Mouse (Mus musculus) heart, embryonic 14.5 days (tissue): ENCODE results near the gene Dlx3. TPM values are rescaled to one million over a fixed set of nuclear protein-coding genes. Genes with fewer than 3 reads are reported as not detected.

Source experiments
- ATAC-seq: fragments of 200-750 bp; cut with Nextera tagmentation; 2 replicates; pipeline ENCODE4 v1.8.0; 2017; ENCODE audit warnings: low read depth, moderate TSS enrichment; ENCODE audit not compliant: insufficient number of reproducible peaks, insufficient read depth, low FRiP score
- H3K27ac ChIP-seq, 2 experiments: fragments of 200-500 bp in 1 of 2; fragments of 300-500 bp in 1 of 2; sonication (generic) in 1 of 2; replicated peaks in 1 of 2; 2 replicates each; pipeline ENCODE4 v1.5.1; 2012 to 2014; ENCODE audit warnings: low read depth in 2 of 2, low read length in 2 of 2, control low read depth in 1 of 2, mild to moderate bottlenecking in 1 of 2, mixed read lengths in 1 of 2; ENCODE audit not compliant: control insufficient read depth in 1 of 2, insufficient read depth in 1 of 2
- H3K27me3 ChIP-seq: fragments of 300-500 bp; sonication (generic); 2 replicates; pipeline ENCODE4 v1.6.1; 2014; ENCODE audit warnings: mild to moderate bottlenecking, low read length, control low read depth; ENCODE audit not compliant: control insufficient read depth, insufficient read depth
- H3K36me3 ChIP-seq: fragments of 300-500 bp; sonication (generic); 2 replicates; pipeline ENCODE4 v1.6.1; 2014; ENCODE audit warnings: mild to moderate bottlenecking, control low read depth, low read length, mixed read lengths; ENCODE audit not compliant: control insufficient read depth, insufficient read depth
- H3K4me1 ChIP-seq, 2 experiments: fragments of 200-500 bp in 1 of 2; fragments of 300-500 bp in 1 of 2; sonication (generic) in 1 of 2; 2 replicates each; pipeline ENCODE4 v1.6.1; 2012 to 2014; ENCODE audit warnings: low read length in 2 of 2, control low read depth in 1 of 2, mixed read lengths in 1 of 2; ENCODE audit not compliant: control insufficient read depth in 2 of 2, insufficient read depth in 2 of 2
- H3K4me2 ChIP-seq: fragments of 300-500 bp; sonication (generic); 2 replicates; pipeline ENCODE4 v1.6.1; 2014; ENCODE audit warnings: mild to moderate bottlenecking, low read length
- H3K4me3 ChIP-seq, 2 experiments: fragments of 200-500 bp in 1 of 2; fragments of 300-500 bp in 1 of 2; sonication (generic) in 1 of 2; 2 replicates each; pipeline ENCODE4 v1.5.1; 2012 to 2014; ENCODE audit warnings: low read length in 2 of 2, mild to moderate bottlenecking in 2 of 2, control low read depth in 1 of 2, low read depth in 1 of 2, moderate library complexity in 1 of 2; ENCODE audit not compliant: control insufficient read depth in 1 of 2, insufficient read depth in 1 of 2
- H3K9ac ChIP-seq: fragments of 300-500 bp; sonication (generic); 2 replicates; pipeline ENCODE4 v1.6.1; 2014; ENCODE audit warnings: mild to moderate bottlenecking, low read length
- H3K9me3 ChIP-seq: fragments of 300-500 bp; sonication (generic); 2 replicates; pipeline ENCODE4 v1.6.1; 2016; ENCODE audit warnings: low read length, control low read depth; ENCODE audit not compliant: control insufficient read depth
- WGBS: fragments of 180-500 bp; shearing (Covaris S2); extraction: QIAGEN DNeasy Blood & Tissue Kit; methylation state at CpG from one replicate; pipeline ENCODE4 v1.1.7; 2014; 5-methylcytosine and 5-hydroxymethylcytosine counted together
- polyA plus RNA-seq: library from polyadenylated mRNA; unstranded; fragments of >200 nt; fragmentation: Nextera tagmentation; extraction: Ambion mirVana; gene quantifications from 2 replicates; pipeline ENCODE4 v1.2.1, GENCODE M21; 2014

Dlx3 gene
- polyA plus RNA-seq, 1 experiment from 2014 or later, result not detected

DNA sequence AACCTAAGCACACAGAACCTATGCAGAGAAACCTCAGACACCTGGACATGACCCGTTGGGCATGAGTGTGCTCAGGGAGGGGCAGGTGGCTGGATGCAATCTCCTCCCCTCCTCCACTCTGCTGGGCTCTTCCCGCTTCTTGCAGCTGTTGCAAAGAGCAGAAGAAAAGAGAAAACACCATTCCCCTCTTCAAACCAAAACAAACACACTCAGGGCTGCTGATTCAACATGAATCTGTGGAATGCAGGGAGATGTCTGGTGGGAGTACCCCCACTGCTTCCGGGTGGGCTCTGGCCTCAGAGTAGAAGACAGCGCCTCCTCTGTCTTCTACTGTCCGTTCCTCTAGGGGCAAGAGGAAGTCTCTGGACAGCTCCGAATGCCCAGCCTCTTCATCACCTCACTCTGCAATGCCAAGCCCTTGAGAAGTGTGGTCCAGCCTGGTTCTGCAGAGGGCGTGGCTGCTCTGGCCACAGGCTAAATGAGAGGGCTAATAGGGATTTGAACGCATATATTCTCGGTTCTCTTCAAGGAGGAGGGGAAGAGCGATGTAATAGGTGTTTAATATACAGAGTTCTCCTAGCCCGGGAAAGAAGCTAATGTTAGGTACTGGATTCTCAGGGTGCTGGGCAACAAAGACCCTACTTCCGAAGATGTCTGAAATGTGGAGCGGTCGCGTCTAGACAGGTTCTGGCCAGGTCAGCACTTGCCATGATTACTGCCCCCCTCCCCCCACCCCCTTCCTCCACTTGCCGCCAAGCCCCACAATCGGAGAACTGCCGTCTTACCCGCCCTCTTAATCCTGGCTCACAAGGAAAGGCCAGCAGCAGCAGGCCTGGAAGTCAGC is 44.5 kb upstream of the Dlx3 start:
- Histone ChIP-seq H3K9me3 (no peaks in the 10 kb centered on the region), H3K27ac (peak overlapping the region in 1 of 2 experiments; percentile 83; a peak in 2 of 4 replicates), H3K9ac (peak overlapping the region; percentile 81), H3K36me3 (no peaks in the 10 kb centered on the region), H3K27me3 (no peaks in the 10 kb centered on the region), H3K4me2 (peak overlapping the region; percentile 78), H3K4me1 (peaks cover 56 to 87% of the 10 kb centered on the region in 2 experiments), H3K4me3 (peak overlapping the region; percentile 63 to 78)
- WGBS, result 5% methylated on average over 19 of the region's 19 CpGs
- no peak for ATAC-seq

DNA sequence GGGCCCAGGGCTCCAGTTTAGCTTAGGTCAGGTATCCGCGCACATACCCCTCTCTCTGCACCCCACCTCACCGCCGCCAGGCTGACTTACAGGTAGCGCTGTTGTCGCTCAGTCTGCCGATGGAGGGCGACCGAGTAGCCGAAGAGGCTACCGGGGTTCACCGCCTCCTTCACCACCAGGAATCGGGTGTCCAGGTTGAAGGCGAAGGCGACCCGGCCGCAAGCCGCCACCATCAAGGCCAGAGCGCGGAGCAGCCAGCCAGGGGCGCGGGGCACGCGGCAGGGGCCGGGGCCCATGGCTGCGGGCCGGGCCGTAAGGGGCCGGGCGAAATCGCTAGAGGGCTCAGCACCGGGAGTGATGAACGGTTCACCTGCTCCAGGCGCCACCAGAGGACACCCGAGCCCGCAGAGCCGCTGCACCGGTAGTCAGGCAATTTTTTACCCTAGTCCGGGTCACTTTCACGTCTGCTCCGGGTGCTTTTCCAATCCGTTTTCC is 43.8 kb upstream of the Dlx3 start:
- ATAC-seq, result peak; percentile 29; the same call in 1 of the 2 replicates
- H3K4me1 ChIP-seq, result peaks cover 49 to 80% of the 10 kb centered on the region in 2 experiments
- no peaks in the 10 kb centered on the region for H3K36me3 ChIP-seq
- peak overlapping the region; percentile 67 to 83 for H3K27ac ChIP-seq
- no peaks in the 10 kb centered on the region for H3K27me3 ChIP-seq
- H3K9ac ChIP-seq, result peak overlapping the region; percentile 81
- under 1% methylated on average over 42 of the region's 42 CpGs for WGBS
- H3K9me3 ChIP-seq, result no peaks in the 10 kb centered on the region
- H3K4me2 ChIP-seq, result peak overlapping the region; percentile 78
- peak overlapping the region; percentile 63 to 78 for H3K4me3 ChIP-seq

DNA sequence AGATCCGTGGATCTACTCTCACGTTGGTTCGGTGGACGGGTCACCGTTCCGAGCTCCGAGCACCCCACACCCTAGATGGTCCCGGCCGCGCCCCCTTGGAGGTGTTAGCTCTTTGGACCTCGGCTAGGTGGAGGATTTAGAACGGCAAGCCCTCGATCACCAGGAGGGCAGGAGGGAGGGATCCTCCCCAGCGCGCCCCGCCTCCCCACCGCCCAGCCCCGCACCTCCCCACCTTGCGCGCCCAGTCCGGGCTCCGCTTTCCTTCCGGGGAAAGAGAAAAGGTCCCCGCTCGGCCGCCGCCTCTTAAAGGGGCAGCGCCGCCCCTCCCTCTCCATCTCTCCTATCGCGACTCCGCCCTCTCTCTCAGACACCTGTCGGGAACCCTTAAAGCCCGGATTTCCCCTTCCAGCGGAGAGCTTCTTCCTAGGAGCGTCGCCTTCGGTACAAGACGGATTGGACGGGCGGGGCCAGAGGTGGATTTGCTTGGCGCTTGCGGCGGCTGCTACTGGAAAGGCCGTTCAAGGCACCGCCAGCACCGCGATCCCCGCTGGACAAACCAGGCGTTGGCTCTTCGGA is 43.3 kb upstream of the Dlx3 start, which contains the start of gene Itga3:
Gene Itga3, minus strand, starts transcription at position 266 of the 576 bp plus-strand sequence.
- H3K9ac ChIP-seq, result peak within 1 kb of the TSS; percentile 81
- peak within 1 kb of the TSS; percentile 67 to 83 for H3K27ac ChIP-seq
- no peaks in the 10 kb centered on the region for H3K36me3 ChIP-seq
- WGBS, result under 1% methylated on average over 47 of the region's 51 CpGs
- peak within 1 kb of the TSS; percentile 63 to 78 for H3K4me3 ChIP-seq
- no peaks in the 10 kb centered on the region for H3K27me3 ChIP-seq
- no peaks in the 10 kb centered on the region for H3K9me3 ChIP-seq
- ATAC-seq, result peak; percentile 57
- peaks cover 44 to 75% of the 10 kb centered on the region in 2 experiments for H3K4me1 ChIP-seq
- peak within 1 kb of the TSS; percentile 78 for H3K4me2 ChIP-seq

DNA sequence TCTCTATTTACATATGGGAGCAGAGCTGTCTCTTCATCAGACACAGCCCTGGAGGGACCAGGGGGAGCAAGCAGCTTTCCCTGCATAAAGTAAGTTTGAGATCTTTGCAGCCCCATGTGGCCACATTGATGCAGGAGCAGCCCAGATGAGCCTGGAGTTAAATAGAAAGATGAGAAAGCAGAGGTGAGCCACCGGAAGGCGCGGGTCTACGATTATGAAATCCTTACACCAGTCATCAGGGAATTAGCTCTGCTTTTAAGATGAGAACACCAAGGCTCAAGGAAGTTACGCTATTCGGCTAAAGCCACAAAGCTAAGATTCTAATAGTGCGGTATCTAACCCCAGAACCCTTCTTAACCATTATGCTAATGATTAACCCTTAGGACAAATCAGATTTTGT is 42.0 kb upstream of the Dlx3 start:
- Histone ChIP-seq H3K9ac (no peak overlapping the region), H3K4me2 (no peak overlapping the region), H3K27me3 (no peaks in the 10 kb centered on the region), H3K27ac (no peak overlapping the region), H3K4me1 (peaks cover 33 to 62% of the 10 kb centered on the region in 2 experiments), H3K4me3 (no peak overlapping the region), H3K9me3 (no peaks in the 10 kb centered on the region), H3K36me3 (no peaks in the 10 kb centered on the region)
- ATAC-seq, result no peak
- 75% methylated on average over 7 of the region's 7 CpGs for WGBS

DNA sequence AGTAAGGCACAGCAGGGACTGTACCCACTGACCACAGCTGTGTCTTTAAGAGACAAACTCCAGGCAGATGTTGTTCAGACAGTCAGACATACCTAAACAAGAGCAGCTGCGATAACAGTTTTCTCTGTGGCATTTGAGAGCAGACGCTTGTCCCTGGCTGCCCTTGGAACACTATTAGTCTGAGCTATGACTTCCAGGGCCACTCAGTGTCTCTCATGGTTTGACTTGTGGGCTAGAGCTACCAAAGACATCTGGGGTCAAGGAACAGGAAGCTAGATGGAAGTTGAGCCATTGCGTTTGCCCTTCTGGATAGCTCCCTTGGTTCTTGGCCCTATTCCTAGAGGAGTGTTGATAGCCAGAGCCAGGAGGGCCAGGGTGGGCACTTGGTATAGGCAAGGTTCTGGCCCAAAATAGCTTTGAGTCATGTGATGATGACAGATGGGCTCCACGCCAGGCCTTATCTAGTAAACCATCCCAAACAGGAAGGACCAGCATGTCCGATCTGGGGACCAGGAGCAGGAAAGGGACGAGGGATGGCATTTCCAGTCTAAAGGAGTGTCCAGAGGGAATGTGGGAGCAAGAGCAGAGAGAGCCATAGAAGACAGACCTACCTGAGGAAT is 40.6 kb upstream of the Dlx3 start:
- ATAC-seq, result no peak
- Histone ChIP-seq H3K27ac (peak overlapping the region; percentile 28 to 69; a peak in 3 of 4 replicates), H3K4me2 (peak overlapping the region; percentile 26; the same call in 1 of the 2 replicates), H3K36me3 (no peaks in the 10 kb centered on the region), H3K9ac (no peak overlapping the region), H3K4me3 (no peak overlapping the region), H3K9me3 (no peaks in the 10 kb centered on the region), H3K27me3 (no peaks in the 10 kb centered on the region), H3K4me1 (peaks cover 31 to 50% of the 10 kb centered on the region in 2 experiments)
- 6% methylated on average over 6 of the region's 6 CpGs for WGBS

DNA sequence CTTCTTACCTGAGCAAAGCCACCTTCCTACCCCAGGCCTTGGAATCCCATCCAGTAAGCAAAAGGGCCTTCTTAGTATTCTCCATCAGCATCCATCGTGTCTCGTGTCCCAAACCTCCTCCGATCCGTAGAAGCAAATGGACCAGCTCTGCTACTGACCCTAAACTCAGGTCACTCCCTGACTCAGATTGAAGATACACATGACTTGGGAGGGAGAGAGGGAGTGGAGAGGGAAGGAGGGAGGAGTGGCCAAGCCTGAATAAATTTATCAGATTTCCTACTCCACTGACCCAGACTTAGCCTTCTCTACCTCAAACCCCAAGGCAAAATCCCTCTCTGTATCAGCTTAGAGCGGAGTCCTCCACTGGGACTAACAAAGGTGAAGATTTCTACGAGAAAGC is 39.1 kb upstream of the Dlx3 start:
- no peak overlapping the region for H3K4me2 ChIP-seq
- peaks cover 22 to 42% of the 10 kb centered on the region in 2 experiments for H3K4me1 ChIP-seq
- no peak overlapping the region for H3K4me3 ChIP-seq
- no peak for ATAC-seq
- no peaks in the 10 kb centered on the region for H3K27me3 ChIP-seq
- H3K36me3 ChIP-seq, result no peaks in the 10 kb centered on the region
- no peak overlapping the region for H3K9ac ChIP-seq
- H3K27ac ChIP-seq, result no peak overlapping the region
- 88% methylated on average over 6 of the region's 6 CpGs for WGBS
- H3K9me3 ChIP-seq, result no peaks in the 10 kb centered on the region

DNA sequence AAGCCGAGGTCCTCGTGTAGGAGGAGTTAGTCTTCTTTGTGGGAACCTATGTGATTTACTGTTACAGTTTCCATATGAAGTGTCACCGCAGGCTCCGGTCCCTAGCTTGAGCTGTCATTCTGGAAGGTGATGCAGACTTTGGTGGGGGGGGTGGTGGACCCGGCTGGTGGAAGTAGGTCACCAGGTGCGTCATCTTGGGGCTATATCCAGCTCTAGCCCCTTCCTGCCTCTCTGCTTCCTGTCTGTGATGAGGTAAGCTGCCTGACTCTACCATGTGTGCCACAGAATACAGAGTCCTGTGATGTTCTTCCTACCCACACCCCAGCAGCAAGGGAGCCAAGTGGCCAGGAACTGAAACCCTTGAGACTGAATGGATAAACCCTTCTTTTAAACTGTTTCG is 37.0 kb upstream of the Dlx3 start:
- no peak overlapping the region for H3K27ac ChIP-seq
- 83% methylated on average over 7 of the region's 7 CpGs for WGBS
- no peak overlapping the region for H3K4me2 ChIP-seq
- H3K36me3 ChIP-seq, result no peaks in the 10 kb centered on the region
- peaks cover 37 to 45% of the 10 kb centered on the region in 2 experiments for H3K4me1 ChIP-seq
- no peaks in the 10 kb centered on the region for H3K27me3 ChIP-seq
- no peaks in the 10 kb centered on the region for H3K9me3 ChIP-seq
- no peak for ATAC-seq
- no peak overlapping the region for H3K9ac ChIP-seq
- H3K4me3 ChIP-seq, result no peak overlapping the region
